Mouse (Mus musculus): ENCODE measurements around the gene Cadm1. TPM values are rescaled to one million over a fixed set of nuclear protein-coding genes. Genes with fewer than 3 reads are reported as not detected.

Cadm1 gene
- 5.5 and 10.6 TPM in 2 replicates for total RNA-seq (2014; rRNA removed; ENCODE audit: low replicate concordance)
- polyA plus RNA-seq (2015; fragmentation: Nextera tagmentation; extraction: Ambion mirVana), result 3.7 and 5.2 TPM in 2 replicates

DNA sequence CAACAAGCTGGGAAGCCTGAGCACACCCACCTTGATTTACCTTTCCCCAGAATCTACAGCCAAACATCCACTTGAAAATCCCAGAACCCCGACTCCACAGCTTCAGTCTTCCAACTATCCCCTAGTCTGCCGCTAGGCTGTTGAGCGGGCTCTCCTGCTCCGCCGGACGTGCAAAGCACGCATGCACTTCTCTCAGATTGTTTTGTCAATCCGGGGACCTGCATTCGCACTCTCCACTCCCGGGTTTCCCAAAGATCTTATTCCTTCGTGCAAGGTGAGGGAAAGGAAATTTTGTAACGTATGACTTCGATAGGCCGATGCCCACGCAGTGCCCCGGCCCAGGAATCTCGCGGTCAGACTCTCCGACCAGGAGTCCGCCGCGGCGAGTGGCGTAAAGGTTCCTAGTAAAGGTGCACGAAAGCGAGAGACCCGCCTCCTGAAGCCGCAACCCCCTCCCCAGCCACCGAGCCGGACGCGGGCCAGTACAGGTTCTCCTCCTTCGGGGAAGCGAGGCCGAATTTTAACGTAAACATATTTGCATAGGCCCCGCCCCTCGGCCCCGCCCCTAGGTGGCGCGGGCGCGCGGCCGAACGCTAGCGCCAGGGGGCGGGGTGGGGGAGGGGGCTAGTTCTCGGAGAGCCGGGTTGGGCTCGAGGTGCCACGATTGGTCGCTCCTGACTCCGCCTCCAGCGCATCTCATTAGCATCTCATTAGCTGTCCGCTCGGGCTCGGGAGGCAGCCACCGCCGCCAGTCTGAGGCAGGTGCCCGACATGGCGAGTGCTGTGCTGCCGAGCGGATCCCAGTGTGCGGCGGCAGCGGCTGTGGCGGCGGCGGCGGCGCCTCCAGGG lies at the start of gene Cadm1:
Gene Cadm1, plus strand, starts transcription at position 572 of the 849 bp plus-strand sequence.
- WGBS, result under 1% methylated on average over 56 of the region's 72 CpGs
- ATAC-seq (ENCODE audit: insufficient read depth, low read depth), result peak; percentile 99
- peak; percentile 97 for DNase-seq (ENCODE audit: low spot score)
- Histone ChIP-seq H3K9me3 (replicated peaks; ENCODE audit: control insufficient read depth, low read length) (no peaks in the 10 kb centered on the region), H3K27ac (ENCODE audit: low read depth) (peak within 1 kb of the TSS; percentile 67), H3K4me3 (ENCODE audit: low read depth, low read length) (peak within 1 kb of the TSS; percentile 60), H3K9ac (replicated peaks; ENCODE audit: low read depth, low read length) (peak within 1 kb of the TSS; percentile 64), H3K4me2 (ENCODE audit: low read depth, low read length) (peak within 1 kb of the TSS; percentile 92), H3K36me3 (replicated peaks; ENCODE audit: control insufficient read depth, insufficient read depth, low read length) (no peaks in the 10 kb centered on the region), H3K27me3 (ENCODE audit: control insufficient read depth, insufficient read depth, low read length) (peaks cover 45% of the 10 kb centered on the region), H3K4me1 (ENCODE audit: control insufficient read depth, insufficient read depth) (peaks cover 18% of the 10 kb centered on the region)
- TF ChIP-seq CTCF (IDR thresholded peaks at IDR 0.05; ENCODE audit: low read depth), result peak; percentile 56
- no peak for TF ChIP-seq EP300 (IDR thresholded peaks at IDR 0.05; ENCODE audit: low read depth)

DNA sequence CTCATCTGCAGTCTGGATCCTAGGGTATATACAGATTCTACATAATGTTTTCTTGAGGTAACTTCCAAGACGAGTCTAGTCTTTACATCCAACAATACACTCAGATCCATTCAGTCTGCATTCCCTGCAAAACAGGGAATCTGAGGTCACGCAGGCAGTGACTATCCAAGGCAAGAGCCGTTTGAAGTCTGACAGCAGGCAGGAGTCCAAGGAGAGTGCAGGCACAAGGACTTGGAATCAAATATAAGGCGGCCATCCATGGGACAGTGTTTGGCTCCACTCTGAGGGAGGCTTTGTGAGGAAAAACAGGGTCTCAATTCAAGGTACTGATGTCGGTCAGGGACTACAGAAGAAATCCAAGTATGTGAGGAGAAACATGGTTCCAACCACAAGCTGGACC lies 45.5 kb upstream of the Cadm1 start:
- DNase-seq (ENCODE audit: low spot score), result no peak
- Histone ChIP-seq H3K4me1 (ENCODE audit: control insufficient read depth, insufficient read depth) (peaks cover 10% of the 10 kb centered on the region; the same call in 1 of the 2 replicates), H3K4me2 (ENCODE audit: low read depth, low read length) (no peak overlapping the region), H3K27me3 (ENCODE audit: control insufficient read depth, insufficient read depth, low read length) (no peaks in the 10 kb centered on the region; the same call in 1 of the 2 replicates), H3K4me3 (ENCODE audit: low read depth, low read length) (no peak overlapping the region), H3K27ac (ENCODE audit: low read depth) (no peak overlapping the region), H3K36me3 (replicated peaks; ENCODE audit: control insufficient read depth, insufficient read depth, low read length) (no peaks in the 10 kb centered on the region), H3K9me3 (replicated peaks; ENCODE audit: control insufficient read depth, low read length) (no peaks in the 10 kb centered on the region), H3K9ac (replicated peaks; ENCODE audit: low read depth, low read length) (no peak overlapping the region)
- no peak for ATAC-seq (ENCODE audit: insufficient read depth, low read depth)
- TF ChIP-seq CTCF (IDR thresholded peaks at IDR 0.05; ENCODE audit: low read depth) (no peak), EP300 (IDR thresholded peaks at IDR 0.05; ENCODE audit: low read depth) (no peak)
- WGBS, result 72% methylated on average over 5 of the region's 5 CpGs

DNA sequence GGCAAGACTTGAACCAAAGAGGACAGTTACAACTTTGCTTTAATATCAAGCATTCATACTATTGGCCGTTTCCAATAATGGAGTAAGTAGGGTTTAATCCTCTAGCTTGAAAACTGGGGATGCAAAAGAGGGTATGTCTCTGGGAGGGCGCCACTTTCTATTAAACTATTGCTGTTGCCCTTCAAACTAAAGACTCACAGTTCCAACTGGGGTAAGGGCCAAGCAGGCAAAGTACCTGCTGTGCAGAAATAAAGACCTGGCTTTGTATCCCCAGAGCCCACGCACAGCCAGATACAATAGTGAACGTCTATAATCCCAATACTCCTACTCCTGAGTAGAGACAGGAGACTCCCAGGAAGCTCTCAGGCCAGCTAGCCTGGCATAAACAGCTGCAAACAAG lies 44.8 kb upstream of the Cadm1 start:
- Histone ChIP-seq H3K27me3 (ENCODE audit: control insufficient read depth, insufficient read depth, low read length) (no peaks in the 10 kb centered on the region), H3K27ac (ENCODE audit: low read depth) (no peak overlapping the region), H3K4me3 (ENCODE audit: low read depth, low read length) (no peak overlapping the region), H3K4me2 (ENCODE audit: low read depth, low read length) (no peak overlapping the region), H3K9me3 (replicated peaks; ENCODE audit: control insufficient read depth, low read length) (no peaks in the 10 kb centered on the region), H3K4me1 (ENCODE audit: control insufficient read depth, insufficient read depth) (peaks cover 10% of the 10 kb centered on the region; the same call in 1 of the 2 replicates), H3K36me3 (replicated peaks; ENCODE audit: control insufficient read depth, insufficient read depth, low read length) (no peaks in the 10 kb centered on the region), H3K9ac (replicated peaks; ENCODE audit: low read depth, low read length) (no peak overlapping the region)
- no peak for ATAC-seq (ENCODE audit: insufficient read depth, low read depth)
- 89% methylated on average over 4 of the region's 4 CpGs for WGBS
- DNase-seq (ENCODE audit: low spot score), result no peak
- TF ChIP-seq EP300 (IDR thresholded peaks at IDR 0.05; ENCODE audit: low read depth) (no peak), CTCF (IDR thresholded peaks at IDR 0.05; ENCODE audit: low read depth) (no peak)

DNA sequence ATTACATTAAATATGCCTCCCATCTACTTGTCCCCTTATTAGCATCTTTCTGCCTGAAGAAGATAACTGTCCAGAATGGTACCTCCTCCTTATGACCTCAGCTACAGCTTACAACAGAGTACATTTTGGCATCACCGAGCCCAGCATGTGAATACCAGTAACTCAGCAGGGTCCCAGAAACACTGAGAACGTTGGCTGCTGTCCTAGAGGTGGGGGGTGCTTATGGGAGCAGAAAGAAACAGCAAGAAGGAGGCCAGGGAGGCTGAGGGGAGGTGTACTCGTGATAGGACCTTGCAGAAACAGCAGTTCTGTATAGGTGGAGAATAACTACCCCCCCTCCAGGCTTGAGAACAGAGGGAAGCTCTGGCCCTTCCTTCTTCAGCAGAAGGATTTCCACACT lies 30.2 kb upstream of the Cadm1 start:
- WGBS, result 18% methylated on average over 3 of the region's 3 CpGs
- no peak for ATAC-seq (ENCODE audit: insufficient read depth, low read depth)
- H3K27ac ChIP-seq (ENCODE audit: low read depth), result no peak overlapping the region
- no peak overlapping the region for H3K4me3 ChIP-seq (ENCODE audit: low read depth, low read length)
- peaks cover 3% of the 10 kb centered on the region; the same call in 1 of the 2 replicates for H3K27me3 ChIP-seq (ENCODE audit: control insufficient read depth, insufficient read depth, low read length)
- no peaks in the 10 kb centered on the region for H3K4me1 ChIP-seq (ENCODE audit: control insufficient read depth, insufficient read depth)
- no peaks in the 10 kb centered on the region for H3K9me3 ChIP-seq (replicated peaks; ENCODE audit: control insufficient read depth, low read length)
- no peak overlapping the region for H3K9ac ChIP-seq (replicated peaks; ENCODE audit: low read depth, low read length)
- no peak for DNase-seq (ENCODE audit: low spot score)
- no peak overlapping the region for H3K4me2 ChIP-seq (ENCODE audit: low read depth, low read length)
- TF ChIP-seq CTCF (IDR thresholded peaks at IDR 0.05; ENCODE audit: low read depth) (no peak), EP300 (IDR thresholded peaks at IDR 0.05; ENCODE audit: low read depth) (no peak)
- H3K36me3 ChIP-seq (replicated peaks; ENCODE audit: control insufficient read depth, insufficient read depth, low read length), result no peaks in the 10 kb centered on the region

GRCm38 (mm10) chr9:47505956-47506355 lies 24.0 kb upstream of the Cadm1 start:
- no peaks in the 10 kb centered on the region for H3K36me3 ChIP-seq (replicated peaks; ENCODE audit: control insufficient read depth, insufficient read depth, low read length)
- TF ChIP-seq CTCF (IDR thresholded peaks at IDR 0.05; ENCODE audit: low read depth), result no peak
- TF ChIP-seq EP300 (IDR thresholded peaks at IDR 0.05; ENCODE audit: low read depth), result no peak
- H3K27ac ChIP-seq (ENCODE audit: low read depth), result no peak overlapping the region
- H3K9ac ChIP-seq (replicated peaks; ENCODE audit: low read depth, low read length), result no peak overlapping the region
- no peaks in the 10 kb centered on the region for H3K4me1 ChIP-seq (ENCODE audit: control insufficient read depth, insufficient read depth)
- no peak for ATAC-seq (ENCODE audit: insufficient read depth, low read depth)
- WGBS, result 73% methylated on average over 13 of the region's 13 CpGs
- no peak overlapping the region for H3K4me3 ChIP-seq (ENCODE audit: low read depth, low read length)
- no peak overlapping the region for H3K4me2 ChIP-seq (ENCODE audit: low read depth, low read length)
- no peak for DNase-seq (ENCODE audit: low spot score)
- no peaks in the 10 kb centered on the region for H3K9me3 ChIP-seq (replicated peaks; ENCODE audit: control insufficient read depth, low read length)
- H3K27me3 ChIP-seq (ENCODE audit: control insufficient read depth, insufficient read depth, low read length), result peaks cover 3% of the 10 kb centered on the region; the same call in 1 of the 2 replicates
